Mouse (Mus musculus) cerebellum, postnatal 10 days (tissue): ENCODE results near the gene Melk.

Experiments used
- DNase-seq, 2 experiments: peaks; one replicate each; pipeline ENCODE4 v3.0.0; 2021; ENCODE audit warnings: mixed read lengths in 2 of 2

Melk gene

DNA sequence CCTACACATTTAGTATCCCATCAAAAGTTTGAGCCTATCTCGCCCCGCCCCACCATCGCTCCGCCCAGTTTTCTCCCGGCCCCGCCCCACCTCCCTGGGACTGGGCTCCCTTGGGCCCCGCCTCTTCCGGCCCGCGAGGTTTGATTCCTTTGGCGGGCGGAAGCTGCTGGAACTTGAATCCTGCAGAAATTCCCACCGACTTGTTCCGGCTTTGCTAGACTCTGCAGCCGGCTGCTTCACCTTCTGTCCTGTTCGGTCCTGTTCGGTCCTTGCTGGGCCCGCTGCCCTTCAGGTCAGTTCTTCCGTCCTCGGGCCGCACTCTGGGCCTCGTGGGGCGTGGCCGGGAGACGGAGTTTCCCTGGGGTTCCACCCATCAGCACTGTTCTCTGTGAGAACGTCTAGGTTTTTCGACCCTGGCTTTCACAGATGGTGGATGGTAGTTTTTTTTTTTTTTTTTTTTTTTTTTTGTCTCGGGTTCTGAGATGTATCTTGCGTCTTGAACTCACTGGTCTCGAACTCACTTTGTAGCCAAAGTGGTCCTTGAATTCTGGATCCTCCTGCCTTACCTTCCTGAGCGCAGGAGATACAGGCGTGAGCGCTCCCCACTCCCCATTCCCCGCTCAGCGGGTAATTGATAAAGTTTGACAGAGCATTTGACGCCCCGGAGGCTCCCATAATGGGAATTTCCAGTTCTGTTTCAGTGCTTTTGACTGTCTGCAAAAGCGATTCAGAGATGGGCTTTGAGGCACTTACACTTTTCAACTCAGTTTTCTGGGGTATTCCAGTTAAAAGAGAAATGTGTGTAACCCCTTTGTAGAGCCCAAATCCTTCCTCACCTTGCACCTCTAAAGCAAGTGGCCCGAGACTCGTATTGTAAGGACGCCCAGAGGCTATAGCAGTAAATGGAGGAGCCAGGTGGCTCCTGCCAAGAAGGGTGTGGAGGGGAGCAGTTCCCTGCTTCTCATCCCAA is at the start of gene Melk:
Gene Melk (plus strand): TSS at position 96 of the 970 bp plus-strand sequence.
- peak; percentile 83 to 88 for DNase-seq

DNA sequence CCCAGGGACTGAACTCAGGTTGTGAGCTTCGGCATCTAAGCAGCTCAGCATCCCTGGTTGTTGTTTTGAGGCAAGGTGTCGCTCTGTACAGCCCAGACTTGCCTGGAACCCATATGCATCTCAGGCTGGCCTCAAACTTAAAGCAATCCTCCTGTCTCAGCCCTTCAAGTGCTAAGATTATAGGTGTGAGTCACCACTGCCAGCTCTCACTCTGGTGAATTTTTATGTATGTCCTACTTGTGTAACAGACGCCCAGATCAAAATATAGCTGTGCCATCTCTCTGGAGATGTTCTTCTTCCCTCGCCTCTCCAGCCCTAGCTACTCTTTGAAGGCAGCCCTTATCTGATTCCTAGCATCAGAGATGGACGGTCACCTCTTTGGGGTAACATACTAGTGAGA is 49.2 kb upstream of the Melk start:
- DNase-seq: no peak

DNA sequence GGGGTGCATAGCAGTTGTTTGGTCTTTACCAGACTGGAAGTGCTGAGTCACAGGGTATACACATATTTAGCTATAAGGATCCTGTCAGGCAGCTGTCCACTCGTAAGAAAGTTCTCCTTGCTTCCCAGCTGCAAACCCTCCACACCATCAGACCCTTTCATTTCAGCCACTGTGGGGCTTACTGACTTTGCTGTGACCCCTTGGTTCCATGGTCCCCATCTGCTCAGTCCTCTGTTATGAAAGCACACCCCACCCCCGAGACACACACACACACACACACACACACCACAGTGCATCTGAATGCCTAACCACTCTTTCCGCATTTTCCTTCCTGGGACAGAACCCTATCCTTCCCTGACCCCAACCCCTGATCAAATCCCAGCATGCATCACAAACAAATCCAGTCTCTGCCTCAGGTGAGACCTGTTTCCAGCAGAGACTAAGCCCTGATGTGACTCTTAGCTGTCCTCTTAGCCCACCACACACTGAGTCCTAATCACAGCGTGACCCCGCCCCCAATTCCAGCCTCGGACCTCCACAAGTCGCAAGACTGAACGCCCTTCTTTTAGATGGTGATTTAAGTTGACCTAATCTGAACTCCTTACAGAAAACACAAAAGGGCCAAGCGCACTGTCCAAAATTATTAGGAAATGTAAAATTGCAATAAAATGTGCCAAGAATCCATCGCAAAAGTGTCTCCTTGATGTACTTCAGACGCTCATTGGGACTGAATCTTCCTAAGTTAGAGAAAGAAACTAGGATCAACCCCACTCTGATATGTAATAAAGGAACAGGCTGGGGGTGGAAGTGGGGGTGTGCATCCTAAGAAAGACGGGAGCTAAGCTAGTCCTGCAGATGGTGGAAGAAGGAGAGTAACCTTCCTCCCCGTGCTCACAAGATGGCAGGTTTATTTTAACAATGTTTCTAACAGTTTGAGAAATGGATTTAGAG is 48.4 kb upstream of the Melk start:
- no peak for DNase-seq

DNA sequence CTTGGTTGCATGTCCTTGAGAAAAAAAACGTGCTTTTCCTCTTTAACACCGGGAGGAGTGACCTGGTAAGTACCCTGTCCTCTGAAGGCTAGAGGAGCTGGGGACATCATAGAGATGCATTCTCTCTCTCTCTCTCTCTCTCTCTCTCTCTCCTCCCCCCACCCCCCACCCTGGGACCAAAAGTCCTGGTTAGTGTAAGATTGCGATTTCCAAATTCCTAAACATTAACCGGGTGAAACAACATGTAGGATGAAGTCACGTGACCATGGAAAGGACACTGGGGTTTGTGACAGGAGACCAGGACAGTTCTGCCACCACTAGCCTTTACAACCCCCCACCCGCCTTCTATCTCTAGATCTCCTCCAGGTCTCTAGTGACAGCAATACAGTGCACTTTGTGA is 47.5 kb upstream of the Melk start:
- DNase-seq: no peak

DNA sequence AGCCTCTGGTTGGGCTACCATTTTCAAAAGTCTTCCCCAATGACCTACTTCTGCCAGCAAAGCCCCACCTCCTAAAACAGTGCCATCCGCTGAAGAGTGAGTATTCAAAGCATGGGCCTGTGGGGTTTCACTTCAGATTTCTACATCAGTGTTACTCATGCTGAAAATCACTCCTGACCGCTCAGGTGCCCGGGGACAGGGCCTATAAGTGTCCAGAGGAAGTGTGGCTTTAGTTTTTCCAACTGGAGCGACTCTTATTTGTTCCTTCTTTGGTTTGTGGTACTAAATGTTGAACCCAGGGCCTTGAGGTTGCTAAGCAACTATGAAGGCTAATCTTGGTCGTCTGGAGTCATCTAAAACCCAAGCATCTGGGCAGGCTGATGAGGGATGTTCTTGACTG is 46.1 kb upstream of the Melk start:
- no peak for DNase-seq

DNA sequence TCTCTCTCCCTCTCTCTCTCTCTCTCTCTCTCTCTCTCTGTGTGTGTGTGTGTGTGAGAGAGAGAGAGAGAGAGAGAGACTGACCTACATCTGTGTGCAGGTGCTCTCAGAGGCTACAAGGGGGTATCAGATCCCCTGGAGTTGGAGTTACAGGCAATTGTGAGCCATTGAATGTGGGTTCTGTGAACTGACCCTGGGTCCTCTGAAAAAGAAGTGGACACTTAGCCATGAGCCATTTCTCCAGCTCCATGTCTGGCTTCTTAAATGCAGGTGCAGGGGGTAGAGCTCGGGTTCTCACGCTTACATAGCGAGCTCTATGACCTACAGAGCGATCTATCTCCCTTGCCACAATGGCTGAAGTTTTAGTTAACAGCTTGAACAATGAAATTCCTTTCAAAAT is 41.5 kb upstream of the Melk start:
- DNase-seq: no peak

DNA sequence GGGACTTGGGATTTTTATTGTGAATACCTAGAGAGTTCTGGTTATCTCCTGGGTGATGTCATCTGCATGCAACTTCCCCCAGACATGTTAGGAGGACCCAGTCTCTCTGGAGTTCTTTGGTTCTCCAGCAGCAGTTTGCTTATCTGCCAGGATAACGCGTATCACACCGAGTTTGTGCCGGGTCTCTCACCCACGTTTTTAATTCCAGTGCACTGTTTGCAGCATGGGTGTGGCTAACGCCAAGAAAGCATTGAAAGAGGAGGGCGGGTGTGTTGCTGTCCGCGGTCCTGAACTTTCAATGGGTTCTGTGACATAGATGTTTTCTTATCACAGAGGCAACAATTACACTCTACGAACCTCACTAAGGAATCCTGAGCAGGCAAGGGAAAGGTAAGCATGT is 40.4 kb upstream of the Melk start:
- peak in 1 of 2 experiments; percentile 13 for DNase-seq

DNA sequence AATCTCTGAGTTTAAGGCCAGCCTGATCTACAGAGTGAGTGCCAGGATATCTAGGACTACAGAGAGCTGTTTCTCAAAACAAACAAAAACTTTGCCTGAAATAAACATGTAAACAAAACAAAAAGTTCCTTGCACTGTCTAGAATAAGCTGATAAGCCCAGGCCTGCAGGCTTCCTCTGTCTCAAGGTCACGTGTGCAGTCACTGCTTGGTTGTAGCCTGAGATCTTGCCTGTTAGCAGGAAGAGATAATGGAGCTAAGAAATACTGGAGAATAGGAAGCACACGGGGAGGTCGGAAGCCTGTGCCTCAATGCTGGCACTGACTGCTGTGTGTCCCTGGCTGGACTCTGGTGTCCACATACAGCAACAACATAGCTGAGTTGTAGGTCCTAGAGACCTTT is 35.2 kb upstream of the Melk start:
- no peak for DNase-seq

DNA sequence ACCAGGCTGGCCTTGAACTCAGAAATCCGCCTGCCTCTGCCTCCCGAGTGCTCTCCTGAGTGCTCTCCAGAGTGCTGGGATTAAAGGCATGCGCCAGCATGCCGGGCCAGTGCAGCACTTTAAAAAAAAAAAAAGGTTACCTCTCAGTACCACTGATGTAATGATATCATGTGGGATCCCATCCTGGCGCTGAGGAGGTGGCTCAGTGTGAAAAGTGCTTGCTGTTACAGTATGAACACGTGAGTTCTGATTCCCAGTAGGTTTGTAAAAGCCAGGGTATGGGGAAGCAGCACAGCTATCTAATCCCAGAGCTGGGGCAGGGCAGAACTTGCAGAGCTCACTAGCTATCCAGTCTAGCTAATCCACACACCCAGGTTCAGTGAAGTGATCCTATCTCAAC is 33.2 kb upstream of the Melk start:
- DNase-seq: no peak

DNA sequence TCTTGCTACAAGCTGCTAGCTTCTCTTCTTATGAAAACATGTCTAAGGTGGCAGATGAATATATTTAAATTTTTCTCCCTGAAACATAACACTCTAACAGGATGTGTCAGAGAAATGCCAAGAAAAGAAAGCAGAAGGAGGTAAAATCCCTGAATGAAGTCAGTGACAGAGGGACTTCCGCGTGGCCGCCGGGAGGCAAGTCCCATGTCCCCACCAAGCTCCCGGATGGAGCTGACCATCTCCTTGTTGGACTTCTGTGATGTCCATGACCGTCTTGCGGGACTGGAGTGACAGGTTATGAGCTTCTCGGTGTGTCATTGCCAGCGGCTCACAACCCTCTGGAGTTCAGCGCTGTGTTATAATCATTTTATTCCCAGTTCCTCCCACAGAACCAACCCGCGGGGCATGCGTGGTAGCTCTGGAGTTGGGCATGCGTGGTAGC is 31.3 kb upstream of the Melk start:
- no peak for DNase-seq

DNA sequence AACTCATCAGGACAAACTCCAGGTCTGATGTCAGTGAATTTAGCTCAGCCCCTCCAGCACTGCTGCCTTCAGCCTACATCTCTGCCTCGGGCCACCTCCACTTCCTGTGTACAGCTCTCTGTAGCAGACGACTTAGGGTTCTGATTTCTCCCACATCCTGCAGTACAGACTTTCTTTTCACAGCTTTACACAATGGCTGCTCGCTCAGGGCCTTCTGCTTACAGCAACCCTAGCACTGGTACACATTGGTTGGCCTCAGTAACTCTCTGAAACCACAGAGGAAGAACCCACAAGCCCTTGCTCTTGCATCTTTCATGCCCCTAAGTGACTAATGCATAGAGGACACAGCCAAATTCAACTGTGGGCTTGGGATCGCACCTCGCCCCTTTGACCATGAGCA is 29.5 kb upstream of the Melk start:
- no peak for DNase-seq

DNA sequence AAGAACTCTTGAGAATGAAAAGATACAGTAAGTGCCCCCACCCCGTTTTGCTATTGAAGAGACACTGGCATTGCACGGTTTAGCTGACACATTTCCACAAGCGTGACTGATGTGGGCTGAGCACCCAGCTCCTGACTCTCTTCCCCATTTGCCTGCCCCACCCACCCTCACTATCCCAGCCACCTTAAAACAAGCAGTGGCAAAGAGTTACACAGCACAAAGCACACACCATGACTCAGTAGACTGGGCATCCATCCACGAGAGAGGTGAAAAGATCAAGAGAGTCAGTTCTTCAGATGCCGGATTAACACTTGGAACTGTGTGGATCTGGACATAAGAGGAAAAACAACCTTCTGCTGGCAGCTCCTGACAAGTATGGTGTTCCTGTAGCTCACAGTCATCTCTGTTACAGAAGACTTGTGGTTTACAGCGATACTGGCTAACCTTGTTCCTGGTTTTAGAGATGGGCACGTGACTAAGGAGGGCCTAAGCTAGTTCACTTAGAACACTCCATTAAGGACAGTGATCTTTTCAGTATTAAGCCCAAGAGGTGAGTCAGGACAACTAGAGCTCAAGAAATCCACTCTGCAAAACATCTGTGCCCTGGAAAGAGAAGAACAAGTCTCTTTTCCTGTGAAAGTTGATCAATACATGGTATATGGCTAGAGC is 18.9 kb upstream of the Melk start:
- DNase-seq: no peak

DNA sequence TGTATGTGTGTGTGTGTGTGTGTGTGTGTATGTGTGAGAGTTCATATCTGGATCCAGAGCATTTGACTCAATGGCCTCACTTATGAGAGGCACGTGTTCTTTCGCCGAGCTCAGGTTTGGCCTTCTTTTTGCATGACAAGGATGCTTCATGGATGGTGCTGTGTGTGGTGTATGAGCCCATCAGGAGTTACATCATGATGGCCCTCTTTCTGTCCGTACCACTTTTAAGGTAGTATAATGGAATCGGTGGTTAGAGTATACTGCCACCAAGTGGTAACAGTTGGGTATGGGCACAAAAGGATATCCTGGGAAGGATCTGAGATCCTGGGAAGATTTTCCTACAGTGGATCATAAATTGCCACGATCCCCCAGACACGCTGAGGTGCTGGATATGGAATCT is 8.1 kb upstream of the Melk start:
- DNase-seq: peak; percentile 72 to 78

DNA sequence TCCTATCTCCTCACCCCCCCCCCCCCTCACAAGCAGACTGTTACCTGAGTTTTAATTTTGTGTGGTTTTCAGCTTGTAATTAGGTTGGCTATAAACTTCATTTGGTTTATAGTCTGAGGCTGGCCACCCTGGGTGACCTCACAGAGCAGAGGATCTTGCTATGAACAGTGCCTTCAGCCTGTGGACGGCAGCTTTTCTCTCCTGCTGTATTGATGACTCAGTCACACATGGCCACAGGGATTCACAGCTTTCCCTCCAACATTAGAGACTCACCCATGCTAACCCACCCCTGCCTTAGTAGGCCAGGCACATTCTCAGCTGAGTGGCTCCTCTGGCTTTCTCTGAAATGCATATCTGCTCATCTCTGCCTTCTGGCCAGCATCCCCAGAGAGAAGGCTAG is 4.8 kb upstream of the Melk start:
- DNase-seq: no peak

DNA sequence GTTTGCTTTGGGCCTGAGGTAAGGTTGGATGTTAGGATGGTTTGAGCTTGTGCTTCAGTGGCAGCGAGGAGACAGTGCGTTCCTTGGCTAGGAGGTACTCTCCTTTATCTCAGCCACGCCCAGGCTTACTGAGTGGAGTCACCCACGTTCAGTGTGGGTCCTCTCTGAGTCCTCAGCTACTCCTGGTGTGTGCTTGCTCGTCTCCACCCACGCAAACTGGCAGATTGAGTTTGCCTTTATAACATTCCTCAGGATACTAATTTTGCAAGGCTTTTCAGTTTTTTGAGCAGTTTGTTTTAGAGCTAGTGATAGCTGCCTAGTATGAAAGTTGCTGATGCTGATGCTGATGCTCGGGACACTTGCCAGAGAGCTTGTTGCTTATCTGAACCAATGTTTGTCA is 5.9 kb downstream of the Melk start:
- DNase-seq: no peak

DNA sequence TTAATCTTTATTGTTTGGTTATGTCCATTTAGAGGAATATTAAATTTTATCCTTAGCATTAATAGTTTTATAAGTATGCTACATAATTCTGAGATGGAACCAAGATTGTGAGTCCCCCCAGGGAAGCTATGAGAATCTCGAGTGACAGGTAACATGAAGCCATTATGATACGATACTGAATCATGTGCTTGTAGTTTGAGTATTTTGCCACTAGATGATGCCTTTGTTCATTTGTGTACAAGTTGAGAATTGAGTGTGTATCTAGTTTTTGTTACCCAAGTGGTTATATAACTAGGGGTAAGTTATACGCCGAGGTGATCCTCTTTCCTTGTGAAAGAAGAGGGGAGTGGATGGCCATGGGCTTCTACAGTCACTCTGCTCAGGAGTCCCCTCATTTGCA is 9.8 kb downstream of the Melk start:
- DNase-seq: no peak

DNA sequence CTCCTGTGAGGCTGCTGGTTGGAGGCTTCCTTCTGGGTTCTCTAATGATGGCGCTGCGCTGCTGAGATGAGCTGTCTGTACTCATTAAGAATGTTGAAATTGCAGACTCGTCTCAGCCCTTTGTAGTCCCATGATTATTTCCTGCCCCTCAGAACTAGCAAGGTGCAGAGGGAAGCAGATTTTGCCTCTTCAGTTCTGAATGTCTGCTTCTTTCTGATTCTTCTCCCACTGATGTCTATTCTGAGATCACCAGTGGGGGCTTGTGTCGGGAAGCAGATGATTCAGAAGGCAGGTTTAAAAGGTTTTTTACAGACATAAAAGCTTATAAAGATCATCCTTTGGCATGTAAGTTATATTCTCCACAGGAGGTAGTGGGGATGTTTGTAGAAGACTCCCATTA is 10.2 kb downstream of the Melk start:
- no peak for DNase-seq

DNA sequence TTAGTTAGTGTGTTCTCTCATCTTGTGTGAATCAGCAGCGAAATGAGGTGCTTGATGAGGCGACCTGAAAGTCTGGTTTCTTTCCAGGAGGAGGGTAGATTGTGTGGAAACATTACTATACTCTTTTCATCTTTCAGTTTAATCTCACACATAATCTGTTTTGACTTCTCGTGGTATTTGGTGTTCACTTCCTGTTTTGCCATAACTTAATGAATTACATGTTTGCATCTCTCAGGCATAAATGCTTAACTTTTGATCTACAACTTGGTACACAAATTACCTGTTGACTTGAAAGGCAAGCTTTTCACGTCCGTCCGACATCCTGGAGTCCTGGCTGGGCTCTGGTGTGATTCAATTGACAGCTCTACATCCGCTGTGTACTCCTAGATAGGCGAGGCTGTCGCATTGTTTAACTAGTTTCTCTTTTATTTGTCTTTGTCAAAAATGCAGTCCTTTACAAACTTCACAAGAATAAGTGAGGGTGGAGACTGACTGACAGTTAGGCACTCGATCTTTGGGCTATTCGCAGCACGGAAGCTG is 15.7 kb downstream of the Melk start:
- DNase-seq: no peak

DNA sequence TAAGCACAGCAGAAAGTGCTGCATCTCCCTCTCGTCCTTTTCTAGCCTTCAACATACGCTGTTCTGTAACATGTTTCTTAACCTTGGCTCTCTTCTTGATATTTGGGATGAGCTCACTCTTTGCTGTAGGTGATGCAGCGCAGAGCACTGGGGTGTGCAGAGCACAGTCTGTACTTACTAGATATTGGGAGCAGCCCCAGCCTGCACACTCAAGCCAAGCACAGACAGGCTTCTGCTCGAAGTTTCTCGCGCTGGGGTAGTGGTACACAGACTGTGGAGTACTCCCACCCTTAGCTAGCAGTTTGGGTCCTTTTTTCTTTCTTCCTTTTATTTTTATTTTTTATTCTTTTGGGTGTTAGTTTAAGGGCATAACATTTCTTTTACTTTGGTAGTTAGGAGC is 19.8 kb downstream of the Melk start:
- no peak for DNase-seq

DNA sequence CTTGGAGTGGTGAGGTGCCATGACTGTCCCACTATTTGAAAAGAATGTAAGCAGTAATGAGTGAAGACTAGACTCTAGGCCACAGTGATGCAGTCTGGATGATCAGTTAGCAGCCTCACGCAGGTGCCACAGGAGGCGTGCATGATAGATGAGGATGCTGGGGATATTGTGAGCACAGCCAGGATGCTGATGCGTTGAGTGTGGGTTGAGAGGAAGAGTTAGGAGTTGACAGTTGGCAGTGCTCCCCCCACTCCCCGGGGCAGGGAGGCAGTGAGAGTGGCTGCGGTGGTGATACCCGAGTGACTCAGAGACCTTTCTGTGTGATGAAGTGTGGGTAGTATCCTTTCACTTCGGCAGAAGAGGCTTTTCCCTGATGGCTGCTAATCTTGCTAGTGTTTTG is 21.4 kb downstream of the Melk start:
- no peak for DNase-seq

DNA sequence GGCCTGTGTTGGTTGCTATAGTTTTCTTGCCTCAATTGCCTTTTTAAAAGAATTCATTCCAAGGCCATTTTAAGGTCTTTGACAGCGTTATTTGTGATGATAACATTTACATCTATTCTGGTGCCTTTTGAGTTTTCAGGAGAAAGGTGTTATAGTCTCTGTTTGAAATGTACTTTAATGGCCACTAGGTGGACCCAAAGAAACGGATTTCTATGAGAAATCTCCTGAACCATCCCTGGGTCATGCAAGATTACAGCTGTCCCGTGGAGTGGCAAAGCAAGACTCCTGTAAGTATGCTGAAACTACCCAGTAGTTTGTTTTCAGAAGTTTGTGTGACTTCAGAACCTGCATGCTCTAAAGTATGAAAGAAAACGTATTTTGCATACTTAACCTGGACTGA is 24.8 kb downstream of the Melk start:
- DNase-seq: peak; percentile 32 to 63

DNA sequence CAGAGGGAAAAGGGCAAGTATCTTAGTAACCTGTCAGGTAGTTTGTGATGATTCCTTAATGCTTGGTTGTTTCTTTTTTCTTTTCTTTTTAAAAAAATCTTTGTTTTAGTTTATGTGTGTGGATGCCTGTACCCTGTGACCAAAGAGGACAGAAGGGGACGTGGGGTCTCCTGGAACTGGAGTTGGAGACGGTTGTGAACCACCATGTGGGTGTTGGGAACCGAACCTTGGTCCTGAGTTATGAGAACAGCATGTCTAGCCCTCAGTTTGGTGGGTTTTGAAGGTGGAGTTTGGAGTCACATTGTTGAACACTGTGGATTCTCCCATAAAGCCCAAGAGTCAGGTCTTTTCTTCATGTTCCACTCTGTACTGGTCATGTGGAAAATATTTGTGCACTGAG is 26.0 kb downstream of the Melk start:
- DNase-seq: no peak

DNA sequence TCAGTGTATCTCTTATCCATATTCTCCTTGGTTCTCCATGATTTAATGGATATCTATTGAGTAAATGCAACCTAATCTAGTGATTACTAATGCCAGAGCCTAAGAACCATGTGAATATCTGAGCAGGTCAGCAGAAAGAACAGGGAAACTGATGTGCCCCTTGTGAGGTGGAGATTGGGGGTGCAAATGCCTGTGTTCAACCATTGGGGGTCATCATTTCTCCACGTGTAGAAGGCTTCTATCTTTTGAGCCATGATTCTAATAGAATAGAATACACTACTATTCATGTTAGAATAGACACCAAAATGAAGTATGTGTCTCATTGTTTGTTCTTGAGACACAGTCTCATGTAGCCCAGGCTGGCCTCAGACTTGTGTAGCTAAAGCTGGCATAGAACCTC is 27.3 kb downstream of the Melk start:
- DNase-seq: no peak
